Mouse (Mus musculus): ENCODE measurements around the gene Ppfia3. TPM values are rescaled to one million over a fixed set of nuclear protein-coding genes. Genes with fewer than 3 reads are reported as not detected.

The Ppfia3 gene
- polyA plus RNA-seq, 1 experiment from 2014 or later = 2.0 TPM

- H3K27me3 ChIP-seq (replicated peaks; ENCODE audit: control insufficient read depth, insufficient read depth, low read length) = no peaks in the 10 kb centered on the region
- ATAC-seq (replicated peaks; ENCODE audit: low FRiP score) (no peak), DNase-seq (ENCODE audit: low spot score) (no peak)
- H3K9me3 ChIP-seq (ENCODE audit: control insufficient read depth, low read length) = no peaks in the 10 kb centered on the region
- 80% methylated on average over 4 of the region's 4 CpGs for WGBS
- no peak overlapping the region for H3K27ac ChIP-seq (ENCODE audit: low read depth, low read length)
- H3K4me1 ChIP-seq (replicated peaks; ENCODE audit: control insufficient read depth, insufficient read depth, low read length) = no peaks in the 10 kb centered on the region
- peaks cover 5% of the 10 kb centered on the region; the same call in 1 of the 2 replicates for H3K36me3 ChIP-seq (ENCODE audit: control insufficient read depth, insufficient read depth, low read length)
- no peak overlapping the region for H3K9ac ChIP-seq (ENCODE audit: low read depth, low read length)
- no peak overlapping the region for H3K4me3 ChIP-seq (ENCODE audit: low read depth, low read length)
- H3K4me2 ChIP-seq = no peak overlapping the region
Observed at GRCm38 (mm10) chr7:45322245-45322644, 44.6 kb downstream of the Ppfia3 start.

- Histone ChIP-seq H3K9me3 (ENCODE audit: control insufficient read depth, low read length) (no peaks in the 10 kb centered on the region), H3K36me3 (ENCODE audit: control insufficient read depth, insufficient read depth, low read length) (no peaks in the 10 kb centered on the region; the same call in 1 of the 2 replicates), H3K27ac (ENCODE audit: low read depth, low read length) (no peak overlapping the region), H3K4me3 (ENCODE audit: low read depth, low read length) (no peak overlapping the region), H3K27me3 (replicated peaks; ENCODE audit: control insufficient read depth, insufficient read depth, low read length) (no peaks in the 10 kb centered on the region), H3K9ac (ENCODE audit: low read depth, low read length) (no peak overlapping the region), H3K4me2 (no peak overlapping the region), H3K4me1 (replicated peaks; ENCODE audit: control insufficient read depth, insufficient read depth, low read length) (no peaks in the 10 kb centered on the region)
- ATAC-seq (replicated peaks; ENCODE audit: low FRiP score) = no peak
- no peak for DNase-seq (ENCODE audit: low spot score)
- 89% methylated on average over 14 of the region's 14 CpGs for WGBS
Observed at GRCm38 (mm10) chr7:45316536-45316935, 50.3 kb downstream of the Ppfia3 start.

DNA sequence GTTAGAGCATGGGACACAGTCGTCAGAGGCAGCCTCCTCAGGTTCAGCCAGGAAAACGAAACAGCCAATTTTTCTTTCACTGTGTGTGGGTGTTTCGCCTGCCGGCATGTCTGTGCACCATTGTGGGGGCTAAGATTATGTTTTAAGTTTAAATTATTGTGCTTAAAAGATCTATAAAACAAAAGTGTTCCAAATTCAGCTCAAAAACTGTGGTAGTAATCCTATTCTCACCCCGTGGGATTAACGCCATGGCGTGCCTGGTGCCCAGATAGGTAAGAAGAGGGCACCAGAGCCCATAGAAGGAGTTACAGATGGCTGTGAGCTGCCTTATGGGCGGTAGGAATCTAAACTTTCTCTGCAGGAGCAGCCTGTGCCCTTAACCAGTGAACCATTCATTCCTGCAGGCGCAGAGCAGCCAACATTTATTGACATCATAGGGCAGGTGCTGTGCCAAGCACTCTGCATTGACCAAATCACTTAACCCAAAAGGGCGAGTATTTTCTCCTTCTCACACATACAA lies 51.6 kb downstream of the Ppfia3 start:
- H3K4me1 ChIP-seq (replicated peaks; ENCODE audit: control insufficient read depth, insufficient read depth, low read length) = no peaks in the 10 kb centered on the region
- DNase-seq (ENCODE audit: low spot score) (no peak), ATAC-seq (replicated peaks; ENCODE audit: low FRiP score) (no peak)
- H3K36me3 ChIP-seq (ENCODE audit: control insufficient read depth, insufficient read depth, low read length) = no peaks in the 10 kb centered on the region; the same call in 1 of the 2 replicates
- no peak overlapping the region for H3K9ac ChIP-seq (ENCODE audit: low read depth, low read length)
- no peak overlapping the region for H3K27ac ChIP-seq (ENCODE audit: low read depth, low read length)
- H3K4me2 ChIP-seq = no peak overlapping the region
- WGBS = 84% methylated on average over 10 of the region's 10 CpGs
- no peaks in the 10 kb centered on the region for H3K27me3 ChIP-seq (replicated peaks; ENCODE audit: control insufficient read depth, insufficient read depth, low read length)
- H3K9me3 ChIP-seq (ENCODE audit: control insufficient read depth, low read length) = no peaks in the 10 kb centered on the region
- H3K4me3 ChIP-seq (ENCODE audit: low read depth, low read length) = no peak overlapping the region

- Histone ChIP-seq H3K4me2 (no peak overlapping the region), H3K4me1 (replicated peaks; ENCODE audit: control insufficient read depth, insufficient read depth, low read length) (0 out of 2 replicates have a peak, but pooled peaks cover 2% of the 10 kb centered on the region), H3K36me3 (ENCODE audit: control insufficient read depth, insufficient read depth, low read length) (no peaks in the 10 kb centered on the region; the same call in 1 of the 2 replicates), H3K4me3 (ENCODE audit: low read depth, low read length) (no peak overlapping the region), H3K27ac (ENCODE audit: low read depth, low read length) (no peak overlapping the region), H3K9me3 (ENCODE audit: control insufficient read depth, low read length) (no peaks in the 10 kb centered on the region), H3K27me3 (replicated peaks; ENCODE audit: control insufficient read depth, insufficient read depth, low read length) (no peaks in the 10 kb centered on the region), H3K9ac (ENCODE audit: low read depth, low read length) (no peak overlapping the region)
- ATAC-seq (replicated peaks; ENCODE audit: low FRiP score) (no peak), DNase-seq (ENCODE audit: low spot score) (no peak)
- 49% methylated on average over 9 of the region's 9 CpGs for WGBS
Observed at GRCm38 (mm10) chr7:45313495-45313894, 53.3 kb downstream of the Ppfia3 start.

- Histone ChIP-seq H3K36me3 (ENCODE audit: control insufficient read depth, insufficient read depth, low read length) (no peaks in the 10 kb centered on the region; the same call in 1 of the 2 replicates), H3K27me3 (replicated peaks; ENCODE audit: control insufficient read depth, insufficient read depth, low read length) (no peaks in the 10 kb centered on the region), H3K27ac (ENCODE audit: low read depth, low read length) (no peak overlapping the region), H3K4me2 (no peak overlapping the region), H3K4me3 (ENCODE audit: low read depth, low read length) (no peak overlapping the region), H3K4me1 (replicated peaks; ENCODE audit: control insufficient read depth, insufficient read depth, low read length) (0 out of 2 replicates have a peak, but pooled peaks cover 2% of the 10 kb centered on the region), H3K9ac (ENCODE audit: low read depth, low read length) (no peak overlapping the region), H3K9me3 (ENCODE audit: control insufficient read depth, low read length) (no peaks in the 10 kb centered on the region)
- no peak for ATAC-seq (replicated peaks; ENCODE audit: low FRiP score)
- no peak for DNase-seq (ENCODE audit: low spot score)
- 49% methylated on average over 10 of the region's 10 CpGs for WGBS
Observed at GRCm38 (mm10) chr7:45312686-45313453, 53.9 kb downstream of the Ppfia3 start.

DNA sequence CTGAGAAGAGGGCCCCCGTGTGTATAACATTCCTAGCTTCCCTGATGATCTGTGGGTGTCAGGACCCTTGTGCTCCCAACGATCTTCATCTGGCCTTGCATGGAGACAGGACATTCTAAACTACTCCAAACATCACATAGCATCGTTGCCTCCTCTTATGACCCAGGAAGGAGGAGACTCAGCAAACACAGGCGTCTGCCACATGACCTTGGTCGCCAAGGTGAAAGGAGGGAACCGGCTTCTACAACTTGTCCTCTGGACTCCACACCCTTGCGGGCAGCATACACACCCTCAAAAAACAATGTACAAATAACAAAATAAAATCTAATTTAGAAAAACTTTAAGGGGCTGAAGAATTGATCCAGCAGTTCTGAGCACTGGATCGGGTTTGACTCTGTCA lies 54.8 kb downstream of the Ppfia3 start:
- Histone ChIP-seq H3K4me1 (replicated peaks; ENCODE audit: control insufficient read depth, insufficient read depth, low read length) (0 out of 2 replicates have a peak, but pooled peaks cover 2% of the 10 kb centered on the region), H3K9ac (ENCODE audit: low read depth, low read length) (no peak overlapping the region), H3K4me2 (no peak overlapping the region), H3K27ac (ENCODE audit: low read depth, low read length) (no peak overlapping the region), H3K27me3 (replicated peaks; ENCODE audit: control insufficient read depth, insufficient read depth, low read length) (no peaks in the 10 kb centered on the region), H3K36me3 (ENCODE audit: control insufficient read depth, insufficient read depth, low read length) (no peaks in the 10 kb centered on the region; the same call in 1 of the 2 replicates), H3K9me3 (ENCODE audit: control insufficient read depth, low read length) (no peaks in the 10 kb centered on the region), H3K4me3 (ENCODE audit: low read depth, low read length) (no peak overlapping the region)
- DNase-seq (ENCODE audit: low spot score) (no peak), ATAC-seq (replicated peaks; ENCODE audit: low FRiP score) (no peak)
- WGBS = 44% methylated on average over 8 of the region's 8 CpGs

- no peaks in the 10 kb centered on the region; the same call in 1 of the 2 replicates for H3K27me3 ChIP-seq (replicated peaks; ENCODE audit: control insufficient read depth, insufficient read depth, low read length)
- no peak overlapping the region for H3K27ac ChIP-seq (ENCODE audit: low read depth, low read length)
- DNase-seq (ENCODE audit: low spot score) (no peak), ATAC-seq (replicated peaks; ENCODE audit: low FRiP score) (no peak)
- H3K4me2 ChIP-seq = no peak overlapping the region
- no peaks in the 10 kb centered on the region for H3K9me3 ChIP-seq (ENCODE audit: control insufficient read depth, low read length)
- WGBS = 14% methylated on average over 9 of the region's 9 CpGs
- no peak overlapping the region for H3K9ac ChIP-seq (ENCODE audit: low read depth, low read length)
- 0 out of 2 replicates have a peak, but pooled peaks cover 2% of the 10 kb centered on the region for H3K4me1 ChIP-seq (replicated peaks; ENCODE audit: control insufficient read depth, insufficient read depth, low read length)
- H3K4me3 ChIP-seq (ENCODE audit: low read depth, low read length) = no peak overlapping the region
- no peaks in the 10 kb centered on the region; the same call in 1 of the 2 replicates for H3K36me3 ChIP-seq (ENCODE audit: control insufficient read depth, insufficient read depth, low read length)
Observed at GRCm38 (mm10) chr7:45309455-45309854, 57.4 kb downstream of the Ppfia3 start.

DNA sequence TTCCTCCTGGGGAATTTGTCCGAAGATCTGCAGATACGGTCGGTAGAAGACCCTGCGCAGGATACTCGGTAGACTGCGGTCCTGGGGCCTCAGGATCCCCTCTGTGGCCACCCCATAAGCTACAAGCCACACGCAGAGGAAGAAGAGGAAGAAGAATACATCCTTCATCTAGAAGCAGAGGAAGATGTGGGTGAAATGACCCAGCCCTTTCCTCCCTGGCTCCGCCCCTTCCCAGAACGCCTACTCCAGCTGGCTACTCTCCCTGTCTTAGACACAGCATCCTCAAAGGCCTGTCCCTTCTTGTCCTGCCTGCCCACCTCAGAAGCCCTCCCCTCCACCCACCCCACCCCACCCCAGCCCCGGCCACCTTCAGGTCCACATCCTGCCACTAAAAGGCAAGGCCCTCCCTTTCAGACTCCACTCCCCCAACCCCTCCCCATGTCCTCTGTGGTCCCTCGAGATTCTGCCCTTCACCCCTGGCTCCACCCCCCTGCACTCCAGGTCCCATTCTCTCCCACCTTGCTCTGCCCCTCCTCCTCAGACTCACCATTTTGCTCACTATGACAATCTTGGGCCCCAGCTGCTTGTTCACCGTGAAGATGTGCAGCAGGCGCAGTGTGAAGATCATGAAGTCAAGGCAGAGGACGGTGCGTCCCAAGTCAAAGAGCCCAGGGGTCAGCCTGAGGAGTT lies 58.1 kb downstream of the Ppfia3 start:
- Histone ChIP-seq H3K4me2 (0 out of 2 replicates have a peak overlapping the region, but pooled peaks have one; percentile 12), H3K4me1 (replicated peaks; ENCODE audit: control insufficient read depth, insufficient read depth, low read length) (0 out of 2 replicates have a peak, but pooled peaks cover 2% of the 10 kb centered on the region), H3K4me3 (ENCODE audit: low read depth, low read length) (no peak overlapping the region), H3K36me3 (ENCODE audit: control insufficient read depth, insufficient read depth, low read length) (no peaks in the 10 kb centered on the region), H3K27ac (ENCODE audit: low read depth, low read length) (no peak overlapping the region), H3K9ac (ENCODE audit: low read depth, low read length) (no peak overlapping the region), H3K27me3 (replicated peaks; ENCODE audit: control insufficient read depth, insufficient read depth, low read length) (no peaks in the 10 kb centered on the region; the same call in 1 of the 2 replicates), H3K9me3 (ENCODE audit: control insufficient read depth, low read length) (no peaks in the 10 kb centered on the region)
- WGBS = 52% methylated on average over 15 of the region's 15 CpGs
- no peak for DNase-seq (ENCODE audit: low spot score)
- no peak for ATAC-seq (replicated peaks; ENCODE audit: low FRiP score)

Measured in liver, embryonic 11.5 days (tissue).